Mouse (Mus musculus): Measurements from ENCODE around the gene Pccb. TPM values are rescaled to one million over a fixed set of nuclear protein-coding genes. Genes with fewer than 3 reads are reported as not detected.

Pccb gene
- total and polyA plus RNA-seq, 3 experiments, result 87.3 to 117 (median 109) TPM

- intact Hi-C loops (cut with DNase I), result no loop called here
- no peak overlapping the region for H3K9ac ChIP-seq (ENCODE audit: low read depth, low read length)
- DNase-seq, result no peak
- no peaks in the 10 kb centered on the region for H3K79me2 ChIP-seq (replicated peaks; ENCODE audit: control insufficient read depth, insufficient read depth, low read length)
- TF ChIP-seq CTCF (IDR thresholded peaks at IDR 0.05) (no peak), POLR2A (IDR thresholded peaks at IDR 0.05; ENCODE audit: insufficient read depth, low read depth, low read length) (no peak), EP300 (IDR thresholded peaks at IDR 0.05; ENCODE audit: insufficient read depth, low read depth, low read length) (no peak)
- H3K36me3 ChIP-seq (ENCODE audit: control insufficient read depth, insufficient read depth, low read length), result no peaks in the 10 kb centered on the region
- no peaks in the 10 kb centered on the region; the same call in 1 of the 2 replicates for H3K4me1 ChIP-seq (ENCODE audit: control insufficient read depth, insufficient read depth, low read length)
- H3K27ac ChIP-seq, result no peak overlapping the region
- no peak overlapping the region for H3K4me3 ChIP-seq
- no peaks in the 10 kb centered on the region for H3K27me3 ChIP-seq (ENCODE audit: control insufficient read depth, insufficient read depth, low read length)
- 56% methylated on average over 5 of the region's 5 CpGs for WGBS
Observed at GRCm38 (mm10) chr9:100979260-100979659, 55.4 kb downstream of the Pccb start.

DNA sequence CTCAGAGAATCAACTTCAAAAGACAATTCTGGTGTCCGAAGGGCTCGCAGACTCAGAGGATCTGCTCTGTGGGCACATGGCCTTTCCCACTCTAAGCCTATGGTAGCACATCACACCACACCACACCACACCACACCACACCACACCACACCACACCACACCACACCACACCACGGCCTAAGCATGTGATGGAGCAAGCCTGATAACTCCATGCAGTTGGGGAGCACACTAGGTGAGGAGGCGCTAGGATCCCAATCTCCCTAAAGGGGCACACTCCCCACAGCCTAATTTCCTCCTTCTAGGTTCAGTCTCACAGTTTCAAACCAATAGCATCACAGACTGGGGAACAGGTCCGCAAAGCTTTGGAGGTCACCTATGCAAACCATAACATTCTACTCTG lies 56.0 kb downstream of the Pccb start:
- H3K36me3 ChIP-seq (ENCODE audit: control insufficient read depth, insufficient read depth, low read length), result no peaks in the 10 kb centered on the region
- H3K27me3 ChIP-seq (ENCODE audit: control insufficient read depth, insufficient read depth, low read length), result no peaks in the 10 kb centered on the region
- WGBS, result 93% methylated on average over 5 of the region's 5 CpGs
- no peak overlapping the region for H3K9ac ChIP-seq (ENCODE audit: low read depth, low read length)
- intact Hi-C loops (cut with DNase I), result no loop called here
- no peak overlapping the region for H3K27ac ChIP-seq
- no peak overlapping the region for H3K4me3 ChIP-seq
- DNase-seq, result no peak
- H3K4me1 ChIP-seq (ENCODE audit: control insufficient read depth, insufficient read depth, low read length), result no peaks in the 10 kb centered on the region; the same call in 1 of the 2 replicates
- H3K79me2 ChIP-seq (replicated peaks; ENCODE audit: control insufficient read depth, insufficient read depth, low read length), result no peaks in the 10 kb centered on the region
- TF ChIP-seq EP300 (IDR thresholded peaks at IDR 0.05; ENCODE audit: insufficient read depth, low read depth, low read length) (no peak), POLR2A (IDR thresholded peaks at IDR 0.05; ENCODE audit: insufficient read depth, low read depth, low read length) (no peak), CTCF (IDR thresholded peaks at IDR 0.05) (no peak)

- H3K27me3 ChIP-seq (ENCODE audit: control insufficient read depth, insufficient read depth, low read length), result no peaks in the 10 kb centered on the region
- 89% methylated on average over 2 of the region's 2 CpGs for WGBS
- intact Hi-C loops (cut with DNase I), result no loop called here
Observed at GRCm38 (mm10) chr9:100969461-100969860, 65.2 kb downstream of the Pccb start.

DNA sequence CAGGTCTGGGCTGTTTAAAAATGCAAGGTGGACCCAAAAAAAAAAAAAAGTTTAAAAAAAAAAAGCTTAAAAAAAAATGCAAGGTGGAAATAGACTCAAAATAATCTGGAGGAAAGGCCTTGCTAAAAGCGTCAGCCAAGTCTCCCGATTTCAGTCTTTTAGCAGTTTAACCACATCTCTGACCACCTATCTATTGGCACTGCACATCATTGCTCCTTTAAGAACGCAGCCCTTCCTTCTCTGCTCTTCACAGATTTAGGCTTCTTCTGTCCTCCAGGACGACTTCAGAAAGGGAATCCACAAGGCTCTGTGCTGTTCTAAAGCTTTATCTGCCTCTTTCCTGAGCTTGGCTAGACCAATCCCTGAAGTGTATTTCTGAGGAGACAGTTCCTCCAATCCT lies 70.6 kb downstream of the Pccb start:
- WGBS, result 69% methylated on average over 4 of the region's 4 CpGs
- Histone ChIP-seq H3K4me3 (no peak overlapping the region), H3K9ac (ENCODE audit: low read depth, low read length) (no peak overlapping the region), H3K27me3 (ENCODE audit: control insufficient read depth, insufficient read depth, low read length) (no peaks in the 10 kb centered on the region), H3K36me3 (ENCODE audit: control insufficient read depth, insufficient read depth, low read length) (no peaks in the 10 kb centered on the region), H3K27ac (no peak overlapping the region), H3K4me1 (ENCODE audit: control insufficient read depth, insufficient read depth, low read length) (no peaks in the 10 kb centered on the region), H3K79me2 (replicated peaks; ENCODE audit: control insufficient read depth, insufficient read depth, low read length) (no peaks in the 10 kb centered on the region)
- intact Hi-C loops (cut with DNase I), result no loop called here
- DNase-seq, result no peak
- TF ChIP-seq EP300 (IDR thresholded peaks at IDR 0.05; ENCODE audit: insufficient read depth, low read depth, low read length) (no peak), POLR2A (IDR thresholded peaks at IDR 0.05; ENCODE audit: insufficient read depth, low read depth, low read length) (no peak), CTCF (IDR thresholded peaks at IDR 0.05) (no peak)

More at GRCm38 (mm10) chr9:100969461-100969860, 65.2 kb downstream of the Pccb start:
- no peaks in the 10 kb centered on the region for H3K36me3 ChIP-seq (ENCODE audit: control insufficient read depth, insufficient read depth, low read length)
- no peak overlapping the region for H3K4me3 ChIP-seq
- no peak overlapping the region for H3K27ac ChIP-seq
- no peak overlapping the region for H3K9ac ChIP-seq (ENCODE audit: low read depth, low read length)
- H3K79me2 ChIP-seq (replicated peaks; ENCODE audit: control insufficient read depth, insufficient read depth, low read length), result no peaks in the 10 kb centered on the region
- TF ChIP-seq POLR2A (IDR thresholded peaks at IDR 0.05; ENCODE audit: insufficient read depth, low read depth, low read length), result no peak
- DNase-seq, result no peak
- H3K4me1 ChIP-seq (ENCODE audit: control insufficient read depth, insufficient read depth, low read length), result no peaks in the 10 kb centered on the region

DNA sequence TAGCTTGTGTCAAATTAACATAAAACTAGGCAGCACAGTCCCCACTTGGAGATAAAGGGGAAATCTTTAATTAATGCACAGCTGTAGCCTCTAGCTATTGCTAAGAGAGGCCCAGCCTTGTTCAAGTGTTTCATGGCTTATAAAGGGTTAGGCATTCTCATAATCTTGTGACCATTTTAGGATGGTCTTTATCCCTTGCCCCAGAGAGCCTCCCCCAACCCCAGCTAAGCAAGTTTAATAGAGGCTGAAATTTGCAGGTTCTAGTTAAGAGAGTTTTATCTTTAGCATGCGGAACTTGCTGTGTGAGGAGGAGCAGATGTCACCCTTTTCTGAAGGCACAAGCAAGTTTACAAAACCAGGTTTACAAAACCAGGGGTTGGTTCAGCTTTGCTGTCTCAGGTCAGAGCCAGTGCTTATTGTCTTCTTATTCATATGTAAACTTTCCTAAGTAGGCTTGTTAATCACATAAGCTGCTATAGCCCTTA lies 71.2 kb downstream of the Pccb start:
- H3K27me3 ChIP-seq (ENCODE audit: control insufficient read depth, insufficient read depth, low read length), result no peaks in the 10 kb centered on the region
- no peak overlapping the region for H3K27ac ChIP-seq
- H3K4me3 ChIP-seq, result no peak overlapping the region
- H3K9ac ChIP-seq (ENCODE audit: low read depth, low read length), result no peak overlapping the region
- intact Hi-C loops (cut with DNase I), result no loop called here
- TF ChIP-seq CTCF (IDR thresholded peaks at IDR 0.05), result no peak
- TF ChIP-seq EP300 (IDR thresholded peaks at IDR 0.05; ENCODE audit: insufficient read depth, low read depth, low read length), result no peak
- TF ChIP-seq POLR2A (IDR thresholded peaks at IDR 0.05; ENCODE audit: insufficient read depth, low read depth, low read length), result no peak
- no peaks in the 10 kb centered on the region for H3K79me2 ChIP-seq (replicated peaks; ENCODE audit: control insufficient read depth, insufficient read depth, low read length)
- H3K36me3 ChIP-seq (ENCODE audit: control insufficient read depth, insufficient read depth, low read length), result no peaks in the 10 kb centered on the region
- WGBS, result 85% methylated on average over 1 of the region's 1 CpGs
- H3K4me1 ChIP-seq (ENCODE audit: control insufficient read depth, insufficient read depth, low read length), result no peaks in the 10 kb centered on the region
- DNase-seq, result no peak

DNA sequence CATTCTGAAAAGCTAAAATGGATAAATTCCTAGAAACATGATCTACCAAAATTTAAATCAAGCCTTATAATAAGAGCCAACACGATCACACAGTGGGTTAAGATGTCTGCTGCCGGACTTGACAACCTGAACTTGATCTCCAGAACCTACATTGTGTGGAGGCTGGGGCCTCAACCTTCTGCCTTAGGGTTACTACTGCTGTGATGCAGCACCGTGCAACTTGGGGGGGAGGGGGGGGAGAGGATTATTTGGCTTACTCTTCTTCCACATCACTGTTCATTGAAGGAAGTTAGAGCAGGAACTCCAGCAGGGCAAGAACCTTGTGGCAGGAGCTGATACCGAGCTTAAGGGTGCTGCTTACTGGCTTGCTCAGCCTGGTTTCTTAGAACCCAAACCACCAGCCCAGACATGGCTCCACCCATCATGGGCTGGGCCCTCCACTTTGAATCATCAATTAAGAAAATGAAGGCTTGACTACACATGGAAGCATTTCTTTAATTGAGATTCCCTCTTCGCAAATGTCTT lies 71.7 kb downstream of the Pccb start:
- no peaks in the 10 kb centered on the region for H3K36me3 ChIP-seq (ENCODE audit: control insufficient read depth, insufficient read depth, low read length)
- no peak overlapping the region for H3K9ac ChIP-seq (ENCODE audit: low read depth, low read length)
- H3K27ac ChIP-seq, result no peak overlapping the region
- no peak overlapping the region for H3K4me3 ChIP-seq
- DNase-seq, result no peak
- no peaks in the 10 kb centered on the region for H3K27me3 ChIP-seq (ENCODE audit: control insufficient read depth, insufficient read depth, low read length)
- WGBS, result 80% methylated on average over 5 of the region's 5 CpGs
- no peaks in the 10 kb centered on the region for H3K4me1 ChIP-seq (ENCODE audit: control insufficient read depth, insufficient read depth, low read length)
- intact Hi-C loops (cut with DNase I), result no loop called here
- no peaks in the 10 kb centered on the region for H3K79me2 ChIP-seq (replicated peaks; ENCODE audit: control insufficient read depth, insufficient read depth, low read length)
- TF ChIP-seq POLR2A (IDR thresholded peaks at IDR 0.05; ENCODE audit: insufficient read depth, low read depth, low read length) (no peak), EP300 (IDR thresholded peaks at IDR 0.05; ENCODE audit: insufficient read depth, low read depth, low read length) (no peak), CTCF (IDR thresholded peaks at IDR 0.05) (no peak)

Data from heart, adult 2 months (tissue).